Mouse (Mus musculus): Measurements from ENCODE around the gene Smyd5. TPM values are rescaled to one million over a fixed set of nuclear protein-coding genes. Genes with fewer than 3 reads are reported as not detected.

The Smyd5 gene
- polyA plus RNA-seq, 1 experiment from 2014 or later = 68.3 TPM

DNA sequence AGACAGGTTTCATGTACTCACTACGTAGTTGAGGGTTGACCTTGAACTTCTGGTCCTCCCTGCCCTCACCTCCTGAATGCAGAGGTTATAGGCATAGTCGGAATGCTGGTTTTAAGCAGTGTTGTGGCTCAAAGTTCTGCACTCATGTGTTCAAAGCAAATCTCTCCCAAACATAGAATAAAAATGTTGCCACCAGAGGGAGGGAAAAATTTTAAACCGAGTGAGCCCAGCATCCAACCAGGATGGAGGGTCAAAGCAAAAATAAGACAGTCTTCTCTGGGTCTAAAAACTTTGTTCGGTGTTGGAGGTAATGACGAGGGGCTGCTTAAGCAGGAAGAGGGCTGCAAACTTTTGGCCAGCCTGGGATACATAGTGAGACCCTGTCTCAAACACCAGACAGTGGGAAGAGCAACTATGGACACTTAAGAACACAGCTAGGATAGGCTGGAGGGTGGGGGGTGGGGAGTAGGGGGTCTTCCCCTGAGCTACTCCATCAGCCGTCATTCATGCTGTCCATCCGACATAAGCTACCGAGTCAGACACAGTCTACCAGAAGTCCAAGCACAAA is 431 bp upstream of the Smyd5 start:
- 44% methylated on average over 8 of the region's 8 CpGs for WGBS
- DNase-seq (no peak), ATAC-seq (ENCODE audit: insufficient read depth) (peak; percentile 3; the same call in 1 of the 2 replicates)
- Histone ChIP-seq H3K27me3 (ENCODE audit: insufficient read depth, low read length) (no peaks in the 10 kb centered on the region), H3K9me3 (ENCODE audit: low read depth, low read length) (no peaks in the 10 kb centered on the region), H3K4me2 (peak overlapping the region; percentile 70), H3K4me3 (ENCODE audit: low read depth, low read length) (peak overlapping the region; percentile 93), H3K9ac (peak overlapping the region; percentile 83), H3K27ac (ENCODE audit: low read depth) (no peak overlapping the region), H3K4me1 (ENCODE audit: insufficient read depth) (no peaks in the 10 kb centered on the region), H3K36me3 (ENCODE audit: insufficient read depth) (no peaks in the 10 kb centered on the region)
- peak; percentile 4; the same call in 1 of the 2 replicates for TF ChIP-seq CTCF (IDR thresholded peaks at IDR 0.05; ENCODE audit: low read depth)

DNA sequence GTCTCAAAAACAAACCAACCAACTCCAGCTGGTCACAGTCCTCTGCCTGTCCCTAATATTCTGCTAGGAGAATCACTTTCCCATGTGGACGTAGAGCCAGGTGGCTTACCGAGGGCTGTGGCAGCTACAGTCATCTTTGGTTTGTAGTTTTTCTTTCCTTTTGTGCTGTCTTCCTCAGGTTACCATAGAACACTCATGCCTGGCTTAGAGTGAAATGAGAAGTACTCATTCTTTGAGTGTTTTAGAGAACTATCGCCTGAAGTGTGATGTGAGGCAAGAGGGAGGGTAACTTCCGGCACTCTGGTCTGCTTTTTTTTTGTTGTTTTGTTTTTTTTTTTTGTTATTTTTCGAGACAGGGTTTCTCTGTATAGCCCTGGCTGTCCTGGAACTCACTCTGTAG is 2.1 kb downstream of the Smyd5 start:
- DNase-seq = no peak
- no peaks in the 10 kb centered on the region for H3K4me1 ChIP-seq (ENCODE audit: insufficient read depth)
- H3K9me3 ChIP-seq (ENCODE audit: low read depth, low read length) = no peaks in the 10 kb centered on the region
- H3K9ac ChIP-seq = no peak overlapping the region
- ATAC-seq (ENCODE audit: insufficient read depth) = no peak
- WGBS = 72% methylated on average over 5 of the region's 5 CpGs
- H3K4me2 ChIP-seq = no peak overlapping the region
- H3K36me3 ChIP-seq (ENCODE audit: insufficient read depth) = peaks cover 6% of the 10 kb centered on the region
- no peak overlapping the region for H3K4me3 ChIP-seq (ENCODE audit: low read depth, low read length)
- H3K27ac ChIP-seq (ENCODE audit: low read depth) = no peak overlapping the region
- H3K27me3 ChIP-seq (ENCODE audit: insufficient read depth, low read length) = no peaks in the 10 kb centered on the region
- TF ChIP-seq CTCF (IDR thresholded peaks at IDR 0.05; ENCODE audit: low read depth) = no peak

DNA sequence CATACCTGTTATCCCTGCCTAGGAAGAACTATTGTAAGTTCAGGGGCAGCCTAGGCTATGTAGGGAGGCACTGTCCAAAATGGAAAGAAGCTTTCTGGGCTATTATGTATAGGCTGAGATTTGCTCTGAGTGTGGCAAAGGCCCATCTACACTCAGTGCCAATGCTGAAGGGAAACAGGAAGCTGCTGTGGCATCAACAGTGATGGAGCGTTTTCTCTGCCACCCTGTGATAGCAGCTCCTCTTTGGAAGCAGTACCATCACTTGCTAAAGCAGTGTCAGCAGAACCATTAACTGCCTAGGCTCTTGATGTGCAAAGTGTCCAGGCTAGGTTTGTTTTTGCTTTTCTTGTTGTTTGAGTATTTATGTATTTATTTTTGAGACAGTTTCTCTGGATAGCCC is 4.4 kb downstream of the Smyd5 start:
- Histone ChIP-seq H3K9ac (no peak overlapping the region), H3K27ac (ENCODE audit: low read depth) (no peak overlapping the region), H3K9me3 (ENCODE audit: low read depth, low read length) (no peaks in the 10 kb centered on the region), H3K4me1 (ENCODE audit: insufficient read depth) (no peaks in the 10 kb centered on the region), H3K4me3 (ENCODE audit: low read depth, low read length) (no peak overlapping the region), H3K27me3 (ENCODE audit: insufficient read depth, low read length) (no peaks in the 10 kb centered on the region), H3K4me2 (no peak overlapping the region), H3K36me3 (ENCODE audit: insufficient read depth) (peaks cover 26% of the 10 kb centered on the region)
- ATAC-seq (ENCODE audit: insufficient read depth) = no peak
- DNase-seq = no peak
- no peak for TF ChIP-seq CTCF (IDR thresholded peaks at IDR 0.05; ENCODE audit: low read depth)
- WGBS = 90% methylated on average over 1 of the region's 1 CpGs

DNA sequence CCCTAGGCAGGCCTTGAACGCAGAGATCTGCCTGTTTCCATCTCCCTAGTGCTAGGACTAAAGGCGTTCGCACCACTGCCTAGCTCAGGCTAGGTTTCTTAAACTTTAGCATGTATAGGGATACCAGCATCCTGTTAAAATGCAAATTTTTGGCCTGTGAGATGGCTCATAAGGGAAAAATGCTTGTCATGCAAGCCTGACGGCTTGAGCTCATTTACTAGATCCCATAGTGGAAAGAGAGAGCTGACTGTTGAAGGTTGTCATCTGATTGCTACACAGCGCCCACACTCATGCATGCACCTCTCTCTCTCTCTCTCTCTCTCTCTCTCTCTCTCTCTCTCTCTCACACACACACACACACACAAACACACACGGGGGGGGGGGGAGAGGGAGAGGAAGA is 4.8 kb downstream of the Smyd5 start:
- 81% methylated on average over 5 of the region's 6 CpGs for WGBS
- DNase-seq = no peak

DNA sequence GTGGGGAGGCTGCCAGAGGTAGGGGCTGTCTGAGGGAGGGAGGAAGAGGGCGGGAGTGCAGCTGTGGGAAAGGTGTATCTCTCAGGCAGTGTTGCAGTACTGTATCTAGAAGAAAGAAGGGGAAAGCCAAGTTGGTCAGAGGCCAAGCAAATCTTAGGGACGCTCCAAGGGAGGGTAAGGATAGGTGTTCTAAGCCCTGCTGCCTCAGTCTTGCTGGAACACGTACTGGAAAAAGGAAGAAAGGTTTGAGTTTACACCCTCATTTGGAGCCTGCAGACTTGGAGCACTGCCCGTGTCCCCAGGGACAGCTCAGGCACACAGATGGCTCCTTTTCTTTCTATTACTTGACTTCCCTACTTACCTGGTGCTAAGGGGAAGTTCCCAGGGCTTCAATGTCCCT is 9.4 kb downstream of the Smyd5 start:
- ATAC-seq (ENCODE audit: insufficient read depth) (no peak), DNase-seq (no peak)
- TF ChIP-seq CTCF (IDR thresholded peaks at IDR 0.05; ENCODE audit: low read depth) = no peak
- Histone ChIP-seq H3K4me1 (ENCODE audit: insufficient read depth) (no peaks in the 10 kb centered on the region), H3K4me2 (no peak overlapping the region), H3K27ac (ENCODE audit: low read depth) (no peak overlapping the region), H3K9ac (no peak overlapping the region), H3K36me3 (ENCODE audit: insufficient read depth) (peaks cover 66% of the 10 kb centered on the region), H3K4me3 (ENCODE audit: low read depth, low read length) (no peak overlapping the region), H3K9me3 (ENCODE audit: low read depth, low read length) (no peaks in the 10 kb centered on the region), H3K27me3 (ENCODE audit: insufficient read depth, low read length) (no peaks in the 10 kb centered on the region)
- 86% methylated on average over 4 of the region's 4 CpGs for WGBS

More for the DNA sequence above, 4.8 kb downstream of the Smyd5 start:
- Histone ChIP-seq H3K4me2 (no peak overlapping the region), H3K27ac (ENCODE audit: low read depth) (no peak overlapping the region), H3K9me3 (ENCODE audit: low read depth, low read length) (no peaks in the 10 kb centered on the region), H3K36me3 (ENCODE audit: insufficient read depth) (peaks cover 26% of the 10 kb centered on the region), H3K4me3 (ENCODE audit: low read depth, low read length) (no peak overlapping the region), H3K4me1 (ENCODE audit: insufficient read depth) (no peaks in the 10 kb centered on the region), H3K27me3 (ENCODE audit: insufficient read depth, low read length) (no peaks in the 10 kb centered on the region), H3K9ac (no peak overlapping the region)
- no peak for ATAC-seq (ENCODE audit: insufficient read depth)
- TF ChIP-seq CTCF (IDR thresholded peaks at IDR 0.05; ENCODE audit: low read depth) = no peak

DNA sequence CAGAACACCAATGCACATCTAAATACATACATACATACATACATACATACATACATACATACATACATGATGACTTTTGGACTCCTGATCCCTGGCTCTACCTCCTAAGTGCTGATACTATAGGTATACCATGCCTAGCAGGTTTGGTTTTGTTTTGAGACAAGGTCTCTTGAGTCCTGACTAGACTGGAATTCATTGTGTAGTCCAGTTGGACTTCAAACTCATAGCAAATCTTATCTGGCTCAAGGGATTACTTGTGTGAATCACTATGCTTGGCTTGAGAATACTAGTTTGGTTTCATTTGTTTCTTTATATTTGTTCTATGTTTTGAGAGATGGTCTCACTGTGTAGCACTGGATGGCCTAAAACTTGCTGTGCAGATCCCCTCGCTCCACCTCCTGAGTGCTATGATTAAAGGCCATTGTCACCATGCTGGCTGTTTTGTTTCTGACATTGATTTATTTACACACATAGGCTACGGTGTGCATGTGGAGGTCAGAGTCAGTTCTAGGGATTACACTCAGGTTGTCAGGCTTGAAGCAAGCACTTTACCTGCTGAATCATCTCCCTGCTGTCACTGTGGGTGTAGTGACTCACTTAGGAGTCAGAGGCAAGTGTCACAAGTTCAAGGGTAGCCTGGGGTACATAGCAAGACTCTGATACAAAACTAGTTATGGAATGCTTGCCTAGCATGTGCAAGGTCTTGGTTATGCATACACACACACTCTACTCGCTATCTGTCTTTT is 11.9 kb downstream of the Smyd5 start:
- Histone ChIP-seq H3K4me1 (ENCODE audit: insufficient read depth) (no peaks in the 10 kb centered on the region), H3K36me3 (ENCODE audit: insufficient read depth) (peaks cover 76% of the 10 kb centered on the region), H3K4me3 (ENCODE audit: low read depth, low read length) (no peak overlapping the region), H3K9ac (no peak overlapping the region), H3K9me3 (ENCODE audit: low read depth, low read length) (no peaks in the 10 kb centered on the region), H3K4me2 (no peak overlapping the region), H3K27ac (ENCODE audit: low read depth) (no peak overlapping the region), H3K27me3 (ENCODE audit: insufficient read depth, low read length) (no peaks in the 10 kb centered on the region)
- ATAC-seq (ENCODE audit: insufficient read depth) (no peak), DNase-seq (no peak)
- no peak for TF ChIP-seq CTCF (IDR thresholded peaks at IDR 0.05; ENCODE audit: low read depth)
- 77% methylated on average over 3 of the region's 3 CpGs for WGBS

DNA sequence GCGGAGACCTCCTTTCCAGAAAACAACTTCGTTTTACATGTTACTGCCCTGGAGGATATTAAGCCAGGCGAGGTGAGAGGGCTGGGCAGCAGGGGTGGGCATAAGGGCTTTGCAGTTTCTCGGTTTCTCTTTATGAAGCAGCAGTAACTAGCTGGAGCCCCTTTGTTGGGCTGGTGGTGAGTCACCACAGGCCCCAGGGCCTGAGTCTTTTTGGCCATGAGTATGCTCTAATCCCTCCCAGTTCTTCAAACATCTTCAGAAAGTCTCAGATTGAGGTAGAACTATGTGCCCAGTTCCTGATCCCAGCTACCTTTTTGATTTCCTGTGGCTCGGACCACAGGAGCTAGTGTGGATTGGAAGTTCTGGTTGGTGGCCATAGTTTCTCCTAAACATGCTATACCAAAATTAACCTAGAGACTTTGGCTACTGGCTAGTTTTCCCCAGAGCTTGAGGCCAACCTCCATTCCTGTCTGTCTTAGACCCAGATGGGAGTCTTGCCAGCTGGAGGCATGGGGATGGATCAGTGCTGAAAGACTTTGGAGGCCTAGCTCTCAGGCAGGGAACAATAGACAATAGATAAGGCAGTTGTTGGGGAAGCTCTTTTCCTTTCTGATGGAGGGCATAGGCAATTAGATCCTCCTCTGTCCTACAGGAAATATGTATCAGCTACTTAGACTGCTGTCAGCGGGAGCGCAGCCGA is 12.6 kb downstream of the Smyd5 start:
- no peaks in the 10 kb centered on the region for H3K27me3 ChIP-seq (ENCODE audit: insufficient read depth, low read length)
- no peak overlapping the region for H3K27ac ChIP-seq (ENCODE audit: low read depth)
- no peak overlapping the region for H3K4me3 ChIP-seq (ENCODE audit: low read depth, low read length)
- DNase-seq (no peak), ATAC-seq (ENCODE audit: insufficient read depth) (no peak)
- no peak overlapping the region for H3K4me2 ChIP-seq
- peaks cover 68% of the 10 kb centered on the region for H3K36me3 ChIP-seq (ENCODE audit: insufficient read depth)
- H3K9me3 ChIP-seq (ENCODE audit: low read depth, low read length) = no peaks in the 10 kb centered on the region
- TF ChIP-seq CTCF (IDR thresholded peaks at IDR 0.05; ENCODE audit: low read depth) = no peak
- H3K4me1 ChIP-seq (ENCODE audit: insufficient read depth) = no peaks in the 10 kb centered on the region
- H3K9ac ChIP-seq = no peak overlapping the region
- 83% methylated on average over 8 of the region's 8 CpGs for WGBS

Measured in lung, embryonic 14.5 days (tissue).